Mouse (Mus musculus): Measurements from ENCODE around the gene Cyp2c23. TPM values are rescaled to one million over a fixed set of nuclear protein-coding genes. Genes with fewer than 3 reads are reported as not detected.
A peak's percentile ranks its signal among the peaks of the same experiment; 100 is the strongest.

The Cyp2c23 gene
- polyA plus RNA-seq, 1 experiment: 1.0 TPM

- 81% methylated on average over 7 of the region's 7 CpGs for WGBS
- TF ChIP-seq POLR2A (IDR thresholded peaks at IDR 0.05; ENCODE audit: borderline replicate concordance, control insufficient read depth, low read depth, low read length) (no peak), CTCF (IDR thresholded peaks at IDR 0.05; ENCODE audit: control insufficient read depth, insufficient read depth, low read length) (no peak)
- Histone ChIP-seq H3K4me3 (replicated peaks; ENCODE audit: control insufficient read depth, low read depth, low read length) (no peak overlapping the region), H3K4me1 (ENCODE audit: control insufficient read depth, insufficient read depth, low read length) (no peaks in the 10 kb centered on the region), H3K27ac (ENCODE audit: control insufficient read depth, insufficient read depth, low read depth, low read length, poor library complexity) (no peak overlapping the region)
Observed at GRCm38 (mm10) chr19:44019739-44020138, 9.3 kb downstream of the Cyp2c23 start.

- TF ChIP-seq CTCF (IDR thresholded peaks at IDR 0.05; ENCODE audit: control insufficient read depth, insufficient read depth, low read length) (no peak), POLR2A (IDR thresholded peaks at IDR 0.05; ENCODE audit: borderline replicate concordance, control insufficient read depth, low read depth, low read length) (no peak)
- no peak overlapping the region for H3K4me3 ChIP-seq (replicated peaks; ENCODE audit: control insufficient read depth, low read depth, low read length)
- no peaks in the 10 kb centered on the region for H3K4me1 ChIP-seq (ENCODE audit: control insufficient read depth, insufficient read depth, low read length)
- H3K27ac ChIP-seq (ENCODE audit: control insufficient read depth, insufficient read depth, low read depth, low read length, poor library complexity): no peak overlapping the region
- 76% methylated on average over 6 of the region's 6 CpGs for WGBS
Observed at GRCm38 (mm10) chr19:44013862-44014261, 15.1 kb downstream of the Cyp2c23 start.

- WGBS: 34% methylated on average over 15 of the region's 15 CpGs
- Histone ChIP-seq H3K4me1 (ENCODE audit: control insufficient read depth, insufficient read depth, low read length) (no peaks in the 10 kb centered on the region), H3K27ac (ENCODE audit: control insufficient read depth, insufficient read depth, low read depth, low read length, poor library complexity) (no peak overlapping the region), H3K4me3 (replicated peaks; ENCODE audit: control insufficient read depth, low read depth, low read length) (peak overlapping the region; percentile 48)
- TF ChIP-seq POLR2A (IDR thresholded peaks at IDR 0.05; ENCODE audit: borderline replicate concordance, control insufficient read depth, low read depth, low read length) (no peak), CTCF (IDR thresholded peaks at IDR 0.05; ENCODE audit: control insufficient read depth, insufficient read depth, low read length) (no peak)
Observed at GRCm38 (mm10) chr19:44008784-44009183, 20.2 kb downstream of the Cyp2c23 start.

- no peak for TF ChIP-seq CTCF (IDR thresholded peaks at IDR 0.05; ENCODE audit: control insufficient read depth, insufficient read depth, low read length)
- no peak for TF ChIP-seq POLR2A (IDR thresholded peaks at IDR 0.05; ENCODE audit: borderline replicate concordance, control insufficient read depth, low read depth, low read length)
- H3K27ac ChIP-seq (ENCODE audit: control insufficient read depth, insufficient read depth, low read depth, low read length, poor library complexity): no peak overlapping the region
- no peaks in the 10 kb centered on the region for H3K4me1 ChIP-seq (ENCODE audit: control insufficient read depth, insufficient read depth, low read length)
- WGBS: 77% methylated on average over 12 of the region's 12 CpGs
- no peak overlapping the region for H3K4me3 ChIP-seq (replicated peaks; ENCODE audit: control insufficient read depth, low read depth, low read length)
Observed at GRCm38 (mm10) chr19:44007186-44007585, 21.8 kb downstream of the Cyp2c23 start.

GRCm38 (mm10) chr19:44005025-44005424, 24.0 kb downstream of the Cyp2c23 start:
- 69% methylated on average over 4 of the region's 4 CpGs for WGBS
- no peaks in the 10 kb centered on the region for H3K4me1 ChIP-seq (ENCODE audit: control insufficient read depth, insufficient read depth, low read length)
- TF ChIP-seq POLR2A (IDR thresholded peaks at IDR 0.05; ENCODE audit: borderline replicate concordance, control insufficient read depth, low read depth, low read length) (no peak), CTCF (IDR thresholded peaks at IDR 0.05; ENCODE audit: control insufficient read depth, insufficient read depth, low read length) (no peak)
- H3K27ac ChIP-seq (ENCODE audit: control insufficient read depth, insufficient read depth, low read depth, low read length, poor library complexity): no peak overlapping the region
- H3K4me3 ChIP-seq (replicated peaks; ENCODE audit: control insufficient read depth, low read depth, low read length): no peak overlapping the region

- TF ChIP-seq CTCF (IDR thresholded peaks at IDR 0.05; ENCODE audit: control insufficient read depth, insufficient read depth, low read length) (no peak), POLR2A (IDR thresholded peaks at IDR 0.05; ENCODE audit: borderline replicate concordance, control insufficient read depth, low read depth, low read length) (no peak)
- 90% methylated on average over 2 of the region's 2 CpGs for WGBS
- no peak overlapping the region for H3K27ac ChIP-seq (ENCODE audit: control insufficient read depth, insufficient read depth, low read depth, low read length, poor library complexity)
- no peak overlapping the region for H3K4me3 ChIP-seq (replicated peaks; ENCODE audit: control insufficient read depth, low read depth, low read length)
- no peaks in the 10 kb centered on the region for H3K4me1 ChIP-seq (ENCODE audit: control insufficient read depth, insufficient read depth, low read length)
Observed at GRCm38 (mm10) chr19:44004261-44004660, 24.7 kb downstream of the Cyp2c23 start.

GRCm38 (mm10) chr19:44000720-44001119, 28.3 kb downstream of the Cyp2c23 start:
- TF ChIP-seq CTCF (IDR thresholded peaks at IDR 0.05; ENCODE audit: control insufficient read depth, insufficient read depth, low read length) (no peak), POLR2A (IDR thresholded peaks at IDR 0.05; ENCODE audit: borderline replicate concordance, control insufficient read depth, low read depth, low read length) (no peak)
- H3K4me3 ChIP-seq (replicated peaks; ENCODE audit: control insufficient read depth, low read depth, low read length): no peak overlapping the region
- 65% methylated on average over 5 of the region's 5 CpGs for WGBS

GRCm38 (mm10) chr19:44000061-44000460, 28.9 kb downstream of the Cyp2c23 start:
- no peak overlapping the region for H3K27ac ChIP-seq (ENCODE audit: control insufficient read depth, insufficient read depth, low read depth, low read length, poor library complexity)
- 61% methylated on average over 1 of the region's 1 CpGs for whole genome bisulfite sequencing

More at GRCm38 (mm10) chr19:44000720-44001119, 28.3 kb downstream of the Cyp2c23 start:
- no peaks in the 10 kb centered on the region for H3K4me1 ChIP-seq (ENCODE audit: control insufficient read depth, insufficient read depth, low read length)
- no peak overlapping the region for H3K27ac ChIP-seq (ENCODE audit: control insufficient read depth, insufficient read depth, low read depth, low read length, poor library complexity)

More at GRCm38 (mm10) chr19:44000061-44000460, 28.9 kb downstream of the Cyp2c23 start:
- no peak for TF ChIP-seq CTCF (IDR thresholded peaks at IDR 0.05; ENCODE audit: control insufficient read depth, insufficient read depth, low read length)
- TF ChIP-seq POLR2A (IDR thresholded peaks at IDR 0.05; ENCODE audit: borderline replicate concordance, control insufficient read depth, low read depth, low read length): no peak
- Histone ChIP-seq H3K4me1 (ENCODE audit: control insufficient read depth, insufficient read depth, low read length) (no peaks in the 10 kb centered on the region), H3K4me3 (replicated peaks; ENCODE audit: control insufficient read depth, low read depth, low read length) (no peak overlapping the region)
